10 mouse cellular contexts compared by ENCODE assay signal in the genomic region with DNA sequence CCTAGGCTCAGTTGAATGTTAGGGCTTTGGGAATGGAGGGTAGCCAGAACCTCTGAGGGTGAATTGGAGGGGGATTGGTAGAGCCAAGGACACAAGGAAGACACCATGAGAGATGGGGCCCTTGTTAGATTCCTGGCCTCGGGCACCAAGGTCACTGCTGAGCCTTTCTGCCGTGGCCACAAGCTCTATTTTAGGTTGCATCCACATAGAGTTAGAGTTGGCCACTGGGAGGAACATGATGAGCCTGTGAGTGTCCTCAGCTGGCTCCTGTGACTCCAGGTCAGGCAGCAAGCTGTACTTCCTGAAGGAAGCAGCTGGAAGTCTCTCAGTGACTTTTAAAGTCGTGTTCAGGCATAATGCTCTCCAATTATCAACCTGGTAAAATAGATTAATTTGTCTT.
"Had no signal": no experiment of that assay in that cellular context is flagged by ENCODE, and none has a peak within 500 bp of the region (broad histone marks: within the 10 kb centered on the region; RNA-seq: fewer than 3 reads in every experiment).

No protein-coding gene starts in this region.

- DNase-seq: kidney, postnatal 25 days; layer of hippocampus, adult 9-11 months; liver; lung, adult 18-20 months; lung, postnatal 14 days; lung, postnatal 4 days; midbrain, embryonic 14.5 days; thymus, adult 2 months; thymus, postnatal 14 days; thymus, postnatal 4 days had no signal
